ENCODE assay signal across 11 mouse cellular contexts in genomic region chr7:38251494-38252216, GRCm38 (mm10). TPM values are rescaled to one million over a fixed set of nuclear protein-coding genes. Genes with fewer than 3 reads are reported as not detected.
DNase-seq lines count a peak whose midpoint lies in the region; ATAC-seq and TF ChIP-seq lines count a peak whose summit lies in the region.
"Had no signal": no experiment of that assay in that cellular context is flagged by ENCODE, and none has a peak within 500 bp of the region (broad histone marks: within the 10 kb centered on the region; RNA-seq: fewer than 3 reads in every experiment).

No protein-coding gene starts in this region.

- peak; percentile 51 to 62 for DNase-seq in cerebellum, postnatal 14 days
- DNase-seq in cerebellum, adult 8-10 months, result no peak
- DNase-seq in kidney, adult 2 months, result peak; percentile 20
- no peak for DNase-seq in kidney, adult 11 months
- peak; percentile 39 for DNase-seq in right cerebral cortex, postnatal 4 days
- DNase-seq in right cerebral cortex, postnatal 25 days, result no peak
- DNase-seq in thymus, adult 18-20 months, result no peak
- DNase-seq: lung, postnatal 36 days had no signal

- TF ChIP-seq POLR2A in kidney, adult 2 months (IDR thresholded peaks at IDR 0.05; ENCODE audit: low read depth, low read length), result no peak

- H3K4me2 ChIP-seq in neural tube, embryonic 14.5 days (ENCODE audit: low read depth, low read length), result no peak overlapping the region
- H3K4me2 ChIP-seq: stomach, embryonic 15.5 days had no signal

- H3K9me3 ChIP-seq in neural tube, embryonic 14.5 days (ENCODE audit: control insufficient read depth, low read length), result no peaks in the 10 kb centered on the region
- H3K9me3 ChIP-seq: stomach, embryonic 15.5 days had no signal

- no peak for TF ChIP-seq CTCF in kidney, adult 2 months (conservative IDR thresholded peaks at IDR 0.05; ENCODE audit: insufficient read depth, insufficient read length, low read depth, low read length)

- ATAC-seq in neural tube, embryonic 14.5 days (ENCODE audit: low read depth), result peak; percentile 73; the same call in 1 of the 2 replicates
- ATAC-seq: inflammation-experienced regulatory T-cells, adult 6 months had no signal

- no peak overlapping the region for H3K27ac ChIP-seq in kidney, adult 2 months (ENCODE audit: insufficient read depth, low read depth, low read length)
- H3K27ac ChIP-seq in neural tube, embryonic 14.5 days (ENCODE audit: low read depth, low read length), result 0 out of 2 replicates have a peak overlapping the region, but pooled peaks have one; percentile 28
- H3K27ac ChIP-seq: stomach, embryonic 15.5 days had no signal

- H3K27me3 ChIP-seq in kidney, adult 2 months (replicated peaks; ENCODE audit: control insufficient read depth, insufficient read depth, low read length), result no peaks in the 10 kb centered on the region
- no peaks in the 10 kb centered on the region for H3K27me3 ChIP-seq in neural tube, embryonic 14.5 days (ENCODE audit: control insufficient read depth, insufficient read depth, low read length)
- H3K27me3 ChIP-seq: stomach, embryonic 15.5 days had no signal

- H3K36me3 ChIP-seq in kidney, adult 2 months (ENCODE audit: control insufficient read depth, insufficient read depth, low read length), result no peaks in the 10 kb centered on the region
- no peaks in the 10 kb centered on the region for H3K36me3 ChIP-seq in neural tube, embryonic 14.5 days (ENCODE audit: control insufficient read depth, insufficient read depth, low read length)
- H3K36me3 ChIP-seq: stomach, embryonic 15.5 days had no signal

- 25% methylated on average over 5 of the region's 5 CpGs for WGBS in kidney, adult 2 months
- 6% methylated on average over 5 of the region's 5 CpGs for WGBS in neural tube, embryonic 14.5 days

- no peak overlapping the region for H3K4me3 ChIP-seq in kidney, adult 2 months (ENCODE audit: insufficient read depth, low read depth, low read length)
- no peak overlapping the region for H3K4me3 ChIP-seq in neural tube, embryonic 14.5 days (ENCODE audit: low read depth, low read length)
- H3K4me3 ChIP-seq: stomach, embryonic 15.5 days had no signal

- no peaks in the 10 kb centered on the region for H3K4me1 ChIP-seq in kidney, adult 2 months (ENCODE audit: control insufficient read depth, insufficient read depth, low read length)
- H3K4me1 ChIP-seq in neural tube, embryonic 14.5 days (ENCODE audit: control insufficient read depth, insufficient read depth, low read length), result 0 out of 2 replicates have a peak, but pooled peaks cover 6% of the 10 kb centered on the region
- H3K4me1 ChIP-seq: stomach, embryonic 15.5 days had no signal

- no peak overlapping the region for H3K9ac ChIP-seq in neural tube, embryonic 14.5 days (replicated peaks; ENCODE audit: low read depth, low read length)
- H3K9ac ChIP-seq: stomach, embryonic 15.5 days had no signal

RNA-seq across cellular contexts. Expression of gene Pop4, which starts 19.6 kb away (rescaled TPM):
- polyA plus RNA-seq in kidney, adult 2 months (2012; rRNA removed), result 10.6 and 11.0 TPM in 2 replicates
- 81.2 and 85.0 TPM in 2 replicates for polyA plus RNA-seq in neural tube, embryonic 14.5 days (2014; fragmentation: Nextera tagmentation; extraction: Ambion mirVana)

RNA-seq across cellular contexts. Expression of gene Plekhf1, which starts 23.8 kb away (rescaled TPM):
- 6.3 and 6.4 TPM in 2 replicates for polyA plus RNA-seq in kidney, adult 2 months (2012; rRNA removed)
- polyA plus RNA-seq in neural tube, embryonic 14.5 days (2014; fragmentation: Nextera tagmentation; extraction: Ambion mirVana), result 0.32 and 0.68 TPM in 2 replicates

Comparison
In these comparisons a context has a peak if more than half of its experiments do, and no peak if none do; other contexts are left out.
1. DNase-seq: peak in cerebellum, postnatal 14 days (2 of 2), kidney, adult 2 months (single experiment) and right cerebral cortex, postnatal 4 days (single experiment); none in cerebellum, adult 8-10 months (single experiment), kidney, adult 11 months (single experiment), right cerebral cortex, postnatal 25 days (single experiment) and thymus, adult 18-20 months (0 of 2).